Mouse (Mus musculus) lung, embryonic 15.5 days (tissue): ENCODE measurements around the gene Rybp. TPM values are rescaled to one million over a fixed set of nuclear protein-coding genes. Genes with fewer than 3 reads are reported as not detected.

Source experiments
- ATAC-seq: fragments of 200-750 bp; cut with Nextera tagmentation; 2 replicates; pipeline ENCODE4 v1.8.0; 2017; ENCODE audit warnings: moderate number of reproducible peaks, borderline replicate concordance; ENCODE audit not compliant: low FRiP score, low TSS enrichment; ENCODE audit errors: extremely low read depth
- H3K27ac ChIP-seq: fragments of 300-500 bp; sonication (generic); 2 replicates; pipeline ENCODE4 v1.5.1; 2015; ENCODE audit warnings: moderate library complexity, mild to moderate bottlenecking, inconsistent platforms
- H3K27me3 ChIP-seq: fragments of 300-500 bp; sonication (generic); 2 replicates; pipeline ENCODE4 v1.6.1; 2015; ENCODE audit warnings: inconsistent platforms
- H3K36me3 ChIP-seq: fragments of 300-500 bp; sonication (generic); 2 replicates; pipeline ENCODE4 v1.6.1; 2015; ENCODE audit warnings: inconsistent platforms
- H3K4me1 ChIP-seq: fragments of 300-500 bp; sonication (generic); 2 replicates; pipeline ENCODE4 v1.6.1; 2015; ENCODE audit warnings: inconsistent platforms
- H3K4me2 ChIP-seq: fragments of 300-500 bp; sonication (generic); 2 replicates; pipeline ENCODE4 v1.6.1; 2015; ENCODE audit warnings: inconsistent platforms, mild to moderate bottlenecking, moderate library complexity
- H3K4me3 ChIP-seq: fragments of 300-500 bp; sonication (generic); 2 replicates; pipeline ENCODE4 v1.5.1; 2015; ENCODE audit warnings: mild to moderate bottlenecking, inconsistent platforms
- H3K9ac ChIP-seq: fragments of 300-500 bp; sonication (generic); 2 replicates; pipeline ENCODE4 v1.6.1; 2015; ENCODE audit warnings: inconsistent platforms
- H3K9me3 ChIP-seq: fragments of 300-500 bp; sonication (generic); 2 replicates; pipeline ENCODE4 v1.6.1; 2016; ENCODE audit warnings: inconsistent platforms
- WGBS: fragments of 180-500 bp; shearing (Covaris S2); methylation state at CpG from one replicate; pipeline ENCODE4 v1.1.7; 2015; 5-methylcytosine and 5-hydroxymethylcytosine counted together
- polyA plus RNA-seq: library from polyadenylated mRNA; unstranded; fragments of >200 nt; fragmentation: Nextera tagmentation; extraction: Ambion mirVana; gene quantifications from 2 replicates; pipeline ENCODE4 v1.2.1, GENCODE M21; 2015

Gene Rybp
- polyA plus RNA-seq, 1 experiment from 2014 or later, result 21.8 TPM

GRCm38 (mm10) chr6:100202091-100202490 is 85.2 kb downstream of the Rybp start:
- ATAC-seq, result no peak
- H3K27me3 ChIP-seq, result no peaks in the 10 kb centered on the region
- 38% methylated on average over 1 of the region's 1 CpGs for WGBS

GRCm38 (mm10) chr6:100197102-100197501 is 90.2 kb downstream of the Rybp start:
- Histone ChIP-seq H3K36me3 (no peaks in the 10 kb centered on the region), H3K9ac (no peak overlapping the region), H3K27ac (peak overlapping the region; percentile 94), H3K4me3 (no peak overlapping the region), H3K27me3 (no peaks in the 10 kb centered on the region), H3K4me2 (no peak overlapping the region), H3K9me3 (no peaks in the 10 kb centered on the region), H3K4me1 (peaks cover 59% of the 10 kb centered on the region)
- peak; percentile 80 for ATAC-seq
- 28% methylated on average over 5 of the region's 5 CpGs for WGBS

More at GRCm38 (mm10) chr6:100202091-100202490, 85.2 kb downstream of the Rybp start:
- Histone ChIP-seq H3K4me2 (no peak overlapping the region), H3K4me1 (peaks cover 48% of the 10 kb centered on the region), H3K9ac (no peak overlapping the region), H3K9me3 (no peaks in the 10 kb centered on the region), H3K36me3 (no peaks in the 10 kb centered on the region), H3K4me3 (no peak overlapping the region), H3K27ac (no peak overlapping the region)

GRCm38 (mm10) chr6:100195870-100196409 is 91.3 kb downstream of the Rybp start:
- Histone ChIP-seq H3K36me3 (no peaks in the 10 kb centered on the region), H3K27me3 (no peaks in the 10 kb centered on the region), H3K4me3 (no peak overlapping the region), H3K4me2 (peak overlapping the region; percentile 29), H3K9ac (no peak overlapping the region), H3K27ac (peak overlapping the region; percentile 94), H3K9me3 (no peaks in the 10 kb centered on the region), H3K4me1 (peaks cover 54% of the 10 kb centered on the region)
- peak; percentile 91 for ATAC-seq
- WGBS, result 8% methylated on average over 7 of the region's 7 CpGs

GRCm38 (mm10) chr6:100195091-100195490 is 92.2 kb downstream of the Rybp start:
- no peak for ATAC-seq
- H3K4me3 ChIP-seq, result no peak overlapping the region
- no peaks in the 10 kb centered on the region for H3K9me3 ChIP-seq
- no peak overlapping the region for H3K4me2 ChIP-seq
- no peaks in the 10 kb centered on the region for H3K27me3 ChIP-seq
- no peaks in the 10 kb centered on the region for H3K36me3 ChIP-seq
- H3K4me1 ChIP-seq, result peaks cover 54% of the 10 kb centered on the region
- H3K27ac ChIP-seq, result peak overlapping the region; percentile 94
- H3K9ac ChIP-seq, result no peak overlapping the region
- 29% methylated on average over 5 of the region's 5 CpGs for WGBS

GRCm38 (mm10) chr6:100193760-100194159 is 93.5 kb downstream of the Rybp start:
- no peak overlapping the region for H3K27ac ChIP-seq
- 45% methylated on average over 7 of the region's 7 CpGs for WGBS
- no peaks in the 10 kb centered on the region for H3K36me3 ChIP-seq
- no peak for ATAC-seq
- peaks cover 65% of the 10 kb centered on the region for H3K4me1 ChIP-seq
- no peaks in the 10 kb centered on the region for H3K27me3 ChIP-seq
- no peak overlapping the region for H3K9ac ChIP-seq
- H3K4me3 ChIP-seq, result no peak overlapping the region
- H3K9me3 ChIP-seq, result no peaks in the 10 kb centered on the region
- no peak overlapping the region for H3K4me2 ChIP-seq

- H3K27ac ChIP-seq, result peak overlapping the region; percentile 65
- no peaks in the 10 kb centered on the region for H3K36me3 ChIP-seq
These were observed 94.5 kb downstream of the Rybp start for GRCm38 (mm10) chr6:100192691-100193229.

GRCm38 (mm10) chr6:100190803-100191559 is 96.3 kb downstream of the Rybp start:
- H3K4me3 ChIP-seq, result no peak overlapping the region
- ATAC-seq, result no peak
- H3K27me3 ChIP-seq, result no peaks in the 10 kb centered on the region
- H3K36me3 ChIP-seq, result no peaks in the 10 kb centered on the region
- peaks cover 47% of the 10 kb centered on the region for H3K4me1 ChIP-seq
- H3K9ac ChIP-seq, result no peak overlapping the region
- H3K27ac ChIP-seq, result no peak overlapping the region
- no peaks in the 10 kb centered on the region for H3K9me3 ChIP-seq
- WGBS, result 77% methylated on average over 15 of the region's 15 CpGs
- no peak overlapping the region for H3K4me2 ChIP-seq

More at GRCm38 (mm10) chr6:100192691-100193229, 94.5 kb downstream of the Rybp start:
- Histone ChIP-seq H3K27me3 (no peaks in the 10 kb centered on the region), H3K9ac (no peak overlapping the region), H3K4me3 (no peak overlapping the region), H3K4me1 (peaks cover 62% of the 10 kb centered on the region), H3K9me3 (no peaks in the 10 kb centered on the region), H3K4me2 (no peak overlapping the region)
- WGBS, result 63% methylated on average over 4 of the region's 4 CpGs
- no peak for ATAC-seq

- WGBS, result 78% methylated on average over 10 of the region's 10 CpGs
- no peaks in the 10 kb centered on the region for H3K27me3 ChIP-seq
- ATAC-seq, result no peak
- H3K4me1 ChIP-seq, result peaks cover 47% of the 10 kb centered on the region
- no peak overlapping the region for H3K4me2 ChIP-seq
- H3K4me3 ChIP-seq, result no peak overlapping the region
- no peak overlapping the region for H3K9ac ChIP-seq
- no peaks in the 10 kb centered on the region for H3K9me3 ChIP-seq
- no peaks in the 10 kb centered on the region for H3K36me3 ChIP-seq
- H3K27ac ChIP-seq, result no peak overlapping the region
These were observed 97.0 kb downstream of the Rybp start for GRCm38 (mm10) chr6:100190310-100190709.

GRCm38 (mm10) chr6:100188883-100189743 is 98.2 kb downstream of the Rybp start:
- no peak overlapping the region for H3K27ac ChIP-seq
- WGBS, result 40% methylated on average over 7 of the region's 7 CpGs

GRCm38 (mm10) chr6:100187821-100188220 is 99.5 kb downstream of the Rybp start:
- 50% methylated on average over 6 of the region's 6 CpGs for WGBS
- H3K9me3 ChIP-seq, result no peaks in the 10 kb centered on the region
- peaks cover 26% of the 10 kb centered on the region for H3K4me1 ChIP-seq
- no peak overlapping the region for H3K4me3 ChIP-seq
- no peak for ATAC-seq
- no peak overlapping the region for H3K9ac ChIP-seq
- no peaks in the 10 kb centered on the region for H3K27me3 ChIP-seq
- no peaks in the 10 kb centered on the region for H3K36me3 ChIP-seq
- no peak overlapping the region for H3K4me2 ChIP-seq
- no peak overlapping the region for H3K27ac ChIP-seq

More at GRCm38 (mm10) chr6:100188883-100189743, 98.2 kb downstream of the Rybp start:
- no peak overlapping the region for H3K9ac ChIP-seq
- peaks cover 37% of the 10 kb centered on the region for H3K4me1 ChIP-seq
- peak; percentile 52 for ATAC-seq
- H3K4me3 ChIP-seq, result no peak overlapping the region
- H3K36me3 ChIP-seq, result no peaks in the 10 kb centered on the region
- H3K27me3 ChIP-seq, result no peaks in the 10 kb centered on the region
- no peak overlapping the region for H3K4me2 ChIP-seq
- H3K9me3 ChIP-seq, result no peaks in the 10 kb centered on the region

GRCm38 (mm10) chr6:100186789-100187188 is 100.5 kb downstream of the Rybp start:
- no peak overlapping the region for H3K4me3 ChIP-seq
- peaks cover 21% of the 10 kb centered on the region for H3K4me1 ChIP-seq
- H3K27me3 ChIP-seq, result no peaks in the 10 kb centered on the region
- no peaks in the 10 kb centered on the region for H3K36me3 ChIP-seq
- H3K4me2 ChIP-seq, result no peak overlapping the region
- no peak for ATAC-seq
- no peak overlapping the region for H3K9ac ChIP-seq
- H3K9me3 ChIP-seq, result no peaks in the 10 kb centered on the region
- H3K27ac ChIP-seq, result no peak overlapping the region
- 73% methylated on average over 11 of the region's 11 CpGs for WGBS
